Mouse (Mus musculus): ENCODE results near the gene Lag3.

DNA sequence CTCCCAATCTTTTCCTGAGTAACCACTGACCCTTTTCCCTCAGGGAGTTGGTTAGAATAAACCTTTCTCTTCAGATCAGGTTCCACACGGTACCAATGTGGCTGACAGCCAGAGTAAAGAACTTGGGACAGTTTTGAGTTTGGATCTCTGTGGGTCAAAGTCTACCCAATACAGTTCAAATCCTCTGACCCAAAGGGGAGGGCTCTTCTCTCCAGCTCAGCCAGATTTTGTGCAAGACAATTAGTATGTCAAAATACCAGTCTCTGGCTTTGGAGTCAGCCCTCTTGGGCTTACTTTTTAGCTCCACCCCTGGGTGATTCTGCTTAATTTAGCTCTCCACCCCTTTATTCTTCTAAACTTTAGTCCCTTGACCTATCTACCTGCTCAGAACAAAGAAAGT is 18.7 kb upstream of the Lag3 start:
- TF ChIP-seq CTCF (IDR thresholded peaks at IDR 0.05; ENCODE audit: control insufficient read depth, insufficient read depth, insufficient read length) = no peak
- no peak for TF ChIP-seq USF1 (IDR thresholded peaks at IDR 0.05; ENCODE audit: low read depth)
- TF ChIP-seq FOSL1 (IDR thresholded peaks at IDR 0.05; ENCODE audit: insufficient read depth, low read length, poor library complexity, severe bottlenecking) = no peak
- no peak for TF ChIP-seq CEBPB (IDR thresholded peaks at IDR 0.05; ENCODE audit: low read depth)
- TF ChIP-seq MAX (IDR thresholded peaks at IDR 0.05) = no peak

Measured in C2C12 (cell line).